Mouse (Mus musculus) CH12.LX (cell line): Measurements from ENCODE around the gene 4931428L18Rik.

Experiments
- CHD2 ChIP-seq: IDR thresholded peaks from 2 replicates; pipeline ENCODE4 v1.6.1; 2011; ENCODE audit warnings: low read length, improper control_type of control experiment
- CTCF ChIP-seq, 2 experiments: IDR thresholded peaks in 1 of 2; conservative IDR thresholded peaks in 1 of 2; 2 replicates each; pipeline ENCODE4 v1.5.1; 2011 to 2012; ENCODE audit warnings: low read depth in 2 of 2, low read length in 2 of 2, improper control_type of control experiment in 1 of 2, inconsistent platforms in 1 of 2, mild to moderate bottlenecking in 1 of 2, moderate library complexity in 1 of 2
- MAX ChIP-seq: IDR thresholded peaks from 2 replicates; pipeline ENCODE4 v1.6.1; 2011; ENCODE audit warnings: low read length, improper control_type of control experiment
- POLR2A ChIP-seq: IDR thresholded peaks from 2 replicates; pipeline ENCODE4 v1.6.1; 2011; ENCODE audit warnings: low read depth, mild to moderate bottlenecking, improper control_type of control experiment, low read length
- RAD21 ChIP-seq: IDR thresholded peaks from 2 replicates; pipeline ENCODE4 v1.6.1; 2011; ENCODE audit warnings: low read depth, mild to moderate bottlenecking, low read length, improper control_type of control experiment, moderate library complexity
- USF2 ChIP-seq: conservative IDR thresholded peaks from 2 replicates; pipeline ENCODE4 v1.6.1; 2011; ENCODE audit warnings: low read depth, low read length, improper control_type of control experiment
- ZNF384 ChIP-seq: IDR thresholded peaks from 2 replicates; pipeline ENCODE4 v1.6.1; 2012; ENCODE audit warnings: low read depth, low read length, improper control_type of control experiment, inconsistent platforms

DNA sequence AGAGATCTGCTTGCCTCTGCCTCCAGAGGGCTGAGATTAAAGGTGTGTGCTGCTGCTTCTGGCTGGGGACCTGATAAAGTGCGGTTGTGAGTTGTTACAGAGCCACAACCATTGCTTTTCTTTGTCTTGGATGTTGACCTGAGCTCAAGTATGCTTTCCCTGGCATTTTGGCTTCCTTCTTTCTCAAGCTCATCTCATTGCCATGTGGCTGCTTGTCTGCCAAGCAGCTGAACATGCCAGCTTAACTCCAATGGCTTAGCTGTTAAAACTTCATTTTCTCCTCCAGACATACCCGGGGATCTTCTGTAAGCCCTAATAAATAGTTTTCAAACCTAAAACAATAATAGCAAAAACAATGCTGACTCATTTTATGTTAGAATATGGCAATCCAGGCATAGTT is 190.1 kb downstream of the 4931428L18Rik start:
- TF ChIP-seq RAD21, result no peak
- no peak for TF ChIP-seq CTCF (conservative IDR thresholded peaks at IDR 0.05 in 1 of 2, IDR thresholded peaks at IDR 0.05 in 1 of 2; ENCODE audit: low read depth in 2 of 2, low read length in 2 of 2)
- TF ChIP-seq MAX, result no peak
- no peak for TF ChIP-seq USF2
- no peak for TF ChIP-seq POLR2A
- TF ChIP-seq ZNF384, result no peak
- no peak for TF ChIP-seq CHD2
